Mouse (Mus musculus): ENCODE measurements around the gene Lhx1. TPM values are rescaled to one million over a fixed set of nuclear protein-coding genes. Genes with fewer than 3 reads are reported as not detected.

Gene Lhx1
- total and polyA plus RNA-seq, 2 experiments from 2014 or later: not detected

- Histone ChIP-seq H3K36me3 (replicated peaks; ENCODE audit: control insufficient read depth, insufficient read depth, low read length) (no peaks in the 10 kb centered on the region), H3K4me1 (ENCODE audit: control insufficient read depth, insufficient read depth) (0 out of 2 replicates have a peak, but pooled peaks cover 8% of the 10 kb centered on the region), H3K27me3 (ENCODE audit: control insufficient read depth, insufficient read depth, low read length) (peaks cover 96% of the 10 kb centered on the region), H3K9ac (replicated peaks; ENCODE audit: low read depth, low read length) (no peak overlapping the region), H3K4me2 (ENCODE audit: low read depth, low read length) (no peak overlapping the region), H3K27ac (ENCODE audit: low read depth) (no peak overlapping the region), H3K9me3 (replicated peaks; ENCODE audit: control insufficient read depth, low read length) (no peaks in the 10 kb centered on the region), H3K4me3 (ENCODE audit: low read depth, low read length) (no peak overlapping the region)
- no peak for DNase-seq (ENCODE audit: low spot score)
- 21% methylated on average over 24 of the region's 24 CpGs for WGBS
- TF ChIP-seq CTCF (IDR thresholded peaks at IDR 0.05; ENCODE audit: low read depth) (no peak), EP300 (IDR thresholded peaks at IDR 0.05; ENCODE audit: low read depth) (no peak)
- ATAC-seq (ENCODE audit: insufficient read depth, low read depth): no peak
These were observed 3.5 kb downstream of the Lhx1 start for GRCm38 (mm10) chr11:84521751-84522299.

GRCm38 (mm10) chr11:84521071-84521390 is 4.3 kb downstream of the Lhx1 start:
- Histone ChIP-seq H3K9me3 (replicated peaks; ENCODE audit: control insufficient read depth, low read length) (no peaks in the 10 kb centered on the region), H3K4me2 (ENCODE audit: low read depth, low read length) (no peak overlapping the region), H3K36me3 (replicated peaks; ENCODE audit: control insufficient read depth, insufficient read depth, low read length) (no peaks in the 10 kb centered on the region), H3K9ac (replicated peaks; ENCODE audit: low read depth, low read length) (no peak overlapping the region), H3K27ac (ENCODE audit: low read depth) (no peak overlapping the region), H3K27me3 (ENCODE audit: control insufficient read depth, insufficient read depth, low read length) (peaks cover 96% of the 10 kb centered on the region), H3K4me3 (ENCODE audit: low read depth, low read length) (no peak overlapping the region), H3K4me1 (ENCODE audit: control insufficient read depth, insufficient read depth) (0 out of 2 replicates have a peak, but pooled peaks cover 8% of the 10 kb centered on the region)
- DNase-seq (ENCODE audit: low spot score) (no peak), ATAC-seq (ENCODE audit: insufficient read depth, low read depth) (no peak)
- TF ChIP-seq EP300 (IDR thresholded peaks at IDR 0.05; ENCODE audit: low read depth) (no peak), CTCF (IDR thresholded peaks at IDR 0.05; ENCODE audit: low read depth) (no peak)
- WGBS: 40% methylated on average over 3 of the region's 3 CpGs

GRCm38 (mm10) chr11:84520269-84521070 is 4.9 kb downstream of the Lhx1 start:
- Histone ChIP-seq H3K9ac (replicated peaks; ENCODE audit: low read depth, low read length) (no peak overlapping the region), H3K27ac (ENCODE audit: low read depth) (no peak overlapping the region), H3K27me3 (ENCODE audit: control insufficient read depth, insufficient read depth, low read length) (peaks cover 97% of the 10 kb centered on the region), H3K4me3 (ENCODE audit: low read depth, low read length) (no peak overlapping the region), H3K36me3 (replicated peaks; ENCODE audit: control insufficient read depth, insufficient read depth, low read length) (no peaks in the 10 kb centered on the region), H3K4me2 (ENCODE audit: low read depth, low read length) (no peak overlapping the region), H3K4me1 (ENCODE audit: control insufficient read depth, insufficient read depth) (0 out of 2 replicates have a peak, but pooled peaks cover 7% of the 10 kb centered on the region), H3K9me3 (replicated peaks; ENCODE audit: control insufficient read depth, low read length) (no peaks in the 10 kb centered on the region)
- WGBS: 15% methylated on average over 31 of the region's 31 CpGs
- no peak for DNase-seq (ENCODE audit: low spot score)
- TF ChIP-seq CTCF (IDR thresholded peaks at IDR 0.05; ENCODE audit: low read depth) (no peak), EP300 (IDR thresholded peaks at IDR 0.05; ENCODE audit: low read depth) (no peak)
- no peak for ATAC-seq (ENCODE audit: insufficient read depth, low read depth)

DNA sequence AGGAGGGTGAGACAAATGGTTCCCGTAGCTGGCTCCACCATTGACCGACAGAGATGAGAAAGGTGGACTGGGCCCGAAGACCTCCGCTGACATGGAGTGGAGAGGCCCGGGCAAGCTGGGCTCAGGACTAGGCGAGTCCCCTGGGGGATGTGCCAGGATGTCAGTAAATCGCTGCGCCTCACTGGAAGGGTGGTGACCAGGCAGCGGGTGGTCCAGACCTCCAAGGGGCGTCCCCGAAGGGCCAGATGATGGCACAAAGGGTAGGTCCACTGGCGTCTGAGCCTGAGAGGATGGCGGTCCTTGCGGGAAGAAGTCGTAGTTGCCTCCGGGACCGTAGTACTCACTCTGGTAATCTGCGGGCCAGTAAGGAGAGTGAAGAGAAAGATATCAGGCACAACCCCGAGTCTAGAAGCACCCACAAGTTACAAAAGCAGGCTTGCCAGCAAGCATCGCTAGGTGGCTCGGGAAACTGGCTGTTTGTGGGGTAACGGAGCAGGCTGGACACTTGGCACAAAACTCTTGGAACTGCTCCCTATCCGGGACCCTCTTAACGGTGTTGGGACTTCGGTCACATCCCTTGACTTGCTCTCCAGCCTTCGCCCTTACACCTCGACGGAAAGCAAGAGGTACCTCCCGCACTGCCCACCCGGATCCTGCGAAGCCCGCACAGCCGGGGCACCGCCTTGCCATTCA is 5.6 kb downstream of the Lhx1 start:
- WGBS: 29% methylated on average over 34 of the region's 34 CpGs
- Histone ChIP-seq H3K9ac (replicated peaks; ENCODE audit: low read depth, low read length) (no peak overlapping the region), H3K27ac (ENCODE audit: low read depth) (no peak overlapping the region), H3K36me3 (replicated peaks; ENCODE audit: control insufficient read depth, insufficient read depth, low read length) (no peaks in the 10 kb centered on the region), H3K9me3 (replicated peaks; ENCODE audit: control insufficient read depth, low read length) (no peaks in the 10 kb centered on the region), H3K4me3 (ENCODE audit: low read depth, low read length) (no peak overlapping the region), H3K4me1 (ENCODE audit: control insufficient read depth, insufficient read depth) (0 out of 2 replicates have a peak, but pooled peaks cover under 1% of the 10 kb centered on the region), H3K27me3 (ENCODE audit: control insufficient read depth, insufficient read depth, low read length) (peaks cover 97% of the 10 kb centered on the region), H3K4me2 (ENCODE audit: low read depth, low read length) (no peak overlapping the region)
- DNase-seq (ENCODE audit: low spot score) (no peak), ATAC-seq (ENCODE audit: insufficient read depth, low read depth) (no peak)
- TF ChIP-seq CTCF (IDR thresholded peaks at IDR 0.05; ENCODE audit: low read depth) (no peak), EP300 (IDR thresholded peaks at IDR 0.05; ENCODE audit: low read depth) (no peak)

DNA sequence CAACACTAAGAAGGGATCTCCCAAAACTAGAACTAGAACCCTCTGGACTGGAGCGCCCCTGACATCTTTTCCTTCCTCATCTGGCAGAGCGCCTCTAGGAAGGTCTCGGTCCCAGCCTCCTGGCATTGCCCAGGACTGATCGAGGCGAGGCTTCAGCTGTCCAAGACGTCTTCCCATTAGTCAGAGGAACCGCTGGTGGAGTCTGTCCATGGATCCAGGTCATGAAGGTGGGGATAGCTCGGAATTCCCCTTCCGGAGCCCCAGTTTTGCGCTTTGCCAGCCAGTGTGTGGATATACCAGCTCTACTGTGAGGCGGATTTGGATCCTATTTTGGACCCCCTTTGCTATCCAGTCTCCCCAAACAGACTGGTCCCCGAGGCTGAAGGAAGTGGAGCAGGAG is 6.3 kb downstream of the Lhx1 start:
- no peak overlapping the region for H3K4me2 ChIP-seq (ENCODE audit: low read depth, low read length)
- H3K4me3 ChIP-seq (ENCODE audit: low read depth, low read length): no peak overlapping the region
- no peak overlapping the region for H3K27ac ChIP-seq (ENCODE audit: low read depth)
- WGBS: 58% methylated on average over 12 of the region's 12 CpGs
- H3K9ac ChIP-seq (replicated peaks; ENCODE audit: low read depth, low read length): no peak overlapping the region
- H3K9me3 ChIP-seq (replicated peaks; ENCODE audit: control insufficient read depth, low read length): no peaks in the 10 kb centered on the region
- TF ChIP-seq EP300 (IDR thresholded peaks at IDR 0.05; ENCODE audit: low read depth): no peak
- TF ChIP-seq CTCF (IDR thresholded peaks at IDR 0.05; ENCODE audit: low read depth): no peak
- peaks cover 97% of the 10 kb centered on the region for H3K27me3 ChIP-seq (ENCODE audit: control insufficient read depth, insufficient read depth, low read length)
- DNase-seq (ENCODE audit: low spot score) (no peak), ATAC-seq (ENCODE audit: insufficient read depth, low read depth) (no peak)
- H3K36me3 ChIP-seq (replicated peaks; ENCODE audit: control insufficient read depth, insufficient read depth, low read length): no peaks in the 10 kb centered on the region
- H3K4me1 ChIP-seq (ENCODE audit: control insufficient read depth, insufficient read depth): peaks cover 1% of the 10 kb centered on the region; the same call in 1 of the 2 replicates
